Mouse (Mus musculus) liver, adult 2 months (tissue): ENCODE results near the gene Tlr9. TPM values are rescaled to one million over a fixed set of nuclear protein-coding genes. Genes with fewer than 3 reads are reported as not detected.

Experiments
- DNase-seq: peaks from one replicate; pipeline ENCODE4 v3.0.0-alpha.2; 2011; ENCODE audit warnings: low read depth, low spot score; ENCODE audit errors: extremely low read depth
- H3K27ac ChIP-seq: fragments of 200-500 bp; replicated peaks from 2 replicates; pipeline ENCODE4 v1.5.1; 2012; ENCODE audit warnings: low read depth, mild to moderate bottlenecking, control low read depth, inconsistent platforms, low read length; ENCODE audit not compliant: insufficient read depth
- H3K27me3 ChIP-seq: fragments of 200-500 bp; 2 replicates; pipeline ENCODE4 v1.6.1; 2012; ENCODE audit warnings: mild to moderate bottlenecking, moderate library complexity, low read length, inconsistent platforms; ENCODE audit not compliant: control insufficient read depth, insufficient read depth
- H3K36me3 ChIP-seq: fragments of 200-500 bp; 2 replicates; pipeline ENCODE4 v1.6.1; 2012; ENCODE audit warnings: low read length, inconsistent platforms; ENCODE audit not compliant: control insufficient read depth, insufficient read depth
- H3K4me1 ChIP-seq: fragments of 200-500 bp; 2 replicates; pipeline ENCODE4 v1.6.1; 2011; ENCODE audit warnings: low read length; ENCODE audit not compliant: control insufficient read depth, insufficient read depth
- H3K4me3 ChIP-seq: fragments of 200-500 bp; 2 replicates; pipeline ENCODE4 v1.5.1; 2011; ENCODE audit warnings: low read depth, mild to moderate bottlenecking, control low read depth, low read length, moderate library complexity; ENCODE audit not compliant: insufficient read depth
- H3K79me2 ChIP-seq: fragments of 200-500 bp; 2 replicates; pipeline ENCODE4 v1.6.1; 2012; ENCODE audit warnings: inconsistent platforms, mild to moderate bottlenecking, low read length, moderate library complexity; ENCODE audit not compliant: control insufficient read depth, insufficient read depth
- H3K9ac ChIP-seq: fragments of 200-500 bp; 2 replicates; pipeline ENCODE4 v1.6.1; 2012; ENCODE audit warnings: low read depth, mild to moderate bottlenecking, control low read depth, inconsistent platforms, low read length
- CTCF ChIP-seq: fragments of 200-500 bp; IDR thresholded peaks from 2 replicates; pipeline ENCODE4 v1.5.1; 2011; ENCODE audit warnings: low read depth, low read length, control low read depth
- POLR2A ChIP-seq: fragments of 200-500 bp; IDR thresholded peaks from 2 replicates; pipeline ENCODE4 v1.6.1; 2011; ENCODE audit warnings: low read length, control low read depth; ENCODE audit not compliant: insufficient read depth; ENCODE audit errors: extremely low read depth
- WGBS: fragments of 180-500 bp; shearing (Covaris S2); methylation state at CpG from one replicate; pipeline ENCODE4 v1.1.7; 2018; 5-methylcytosine and 5-hydroxymethylcytosine counted together
- polyA plus RNA-seq: library from polyadenylated mRNA; depleted of rRNA; stranded (reverse); fragments of >200 nt; gene quantifications from 2 replicates; pipeline ENCODE4 v1.2.3, GENCODE M21; 2012; rRNA removed
- total RNA-seq: library from RNA; depleted of rRNA; stranded (reverse); fragments of >200 nt; gene quantifications from 2 replicates; pipeline ENCODE4 v1.2.3, GENCODE M21; 2014; rRNA removed

Tlr9 gene
- 0.18 and 0.27 TPM in 2 replicates for total RNA-seq
- 0.37 and 0.61 TPM in 2 replicates for polyA plus RNA-seq

- Histone ChIP-seq H3K27ac (no peak within 1 kb of the TSS), H3K4me3 (no peak within 1 kb of the TSS), H3K9ac (no peak within 1 kb of the TSS), H3K79me2 (no peaks in the 10 kb centered on the region), H3K4me1 (no peaks in the 10 kb centered on the region), H3K36me3 (no peaks in the 10 kb centered on the region), H3K27me3 (no peaks in the 10 kb centered on the region)
- DNase-seq = no peak
- TF ChIP-seq CTCF (no peak), POLR2A (no peak)
- 58% methylated on average over 4 of the region's 4 CpGs for WGBS
Measured at GRCm38 (mm10) chr9:106222261-106222851, at the start of gene Tlr9. TSS of gene Tlr9 (plus strand) at chr9:106222598.

- H3K4me3 ChIP-seq = no peak overlapping the region
- TF ChIP-seq POLR2A (no peak), CTCF (no peak)
- 38% methylated on average over 2 of the region's 2 CpGs for WGBS
Measured at GRCm38 (mm10) chr9:106173363-106173762, 49.0 kb upstream of the Tlr9 start.

DNA sequence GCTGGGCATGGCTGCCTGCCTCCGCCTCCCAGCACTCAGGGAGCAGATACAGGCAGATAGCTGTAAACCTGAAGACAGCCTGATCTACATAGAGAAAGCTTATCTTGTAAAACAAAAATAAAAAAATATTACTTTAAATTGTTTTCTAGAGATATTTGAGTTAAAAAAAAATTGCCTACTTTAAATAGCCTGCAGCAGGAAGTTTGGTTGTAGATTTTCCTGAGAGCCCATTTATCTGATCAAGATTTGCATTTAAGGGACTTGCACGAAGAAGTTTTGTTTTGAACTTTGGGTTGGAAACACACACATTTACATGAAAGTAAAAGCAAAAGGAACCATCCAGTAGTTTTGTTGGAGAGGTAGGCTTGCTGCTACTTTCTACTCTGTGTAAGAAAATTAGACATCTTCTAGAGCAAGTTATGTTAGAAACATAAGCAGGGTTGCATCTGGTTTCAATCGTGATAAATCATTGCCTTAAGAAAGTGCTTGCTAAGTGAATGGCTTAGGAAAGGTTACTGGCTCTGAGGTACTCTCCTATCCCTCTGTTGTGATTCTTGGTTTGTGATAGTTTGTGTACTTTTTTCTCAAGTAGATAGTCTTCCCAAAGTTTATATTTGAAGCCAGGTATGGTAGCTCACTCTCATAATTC lies 46.7 kb upstream of the Tlr9 start:
- peaks cover 12% of the 10 kb centered on the region for H3K4me1 ChIP-seq
- H3K4me3 ChIP-seq = no peak overlapping the region
- H3K36me3 ChIP-seq = peaks cover 37% of the 10 kb centered on the region
- 39% methylated on average over 3 of the region's 3 CpGs for WGBS
- no peaks in the 10 kb centered on the region for H3K27me3 ChIP-seq
- no peak overlapping the region for H3K9ac ChIP-seq
- no peak for DNase-seq
- no peak overlapping the region for H3K27ac ChIP-seq
- TF ChIP-seq CTCF (no peak), POLR2A (no peak)
- H3K79me2 ChIP-seq = peaks cover 25% of the 10 kb centered on the region

More at GRCm38 (mm10) chr9:106173363-106173762, 49.0 kb upstream of the Tlr9 start:
- no peak for DNase-seq
- no peaks in the 10 kb centered on the region for H3K27me3 ChIP-seq
- peaks cover 14% of the 10 kb centered on the region for H3K4me1 ChIP-seq
- H3K36me3 ChIP-seq = peaks cover 21% of the 10 kb centered on the region
- H3K79me2 ChIP-seq = peaks cover 25% of the 10 kb centered on the region
- H3K9ac ChIP-seq = no peak overlapping the region
- H3K27ac ChIP-seq = no peak overlapping the region

- no peak overlapping the region for H3K27ac ChIP-seq
- H3K4me1 ChIP-seq = peaks cover 12% of the 10 kb centered on the region
- H3K4me3 ChIP-seq = no peak overlapping the region
- no peak overlapping the region for H3K9ac ChIP-seq
- DNase-seq = no peak
- 80% methylated on average over 5 of the region's 5 CpGs for WGBS
- TF ChIP-seq CTCF (no peak), POLR2A (no peak)
- peaks cover 48% of the 10 kb centered on the region for H3K36me3 ChIP-seq
- H3K27me3 ChIP-seq = no peaks in the 10 kb centered on the region
- peaks cover 25% of the 10 kb centered on the region for H3K79me2 ChIP-seq
Measured at GRCm38 (mm10) chr9:106176769-106177168, 45.6 kb upstream of the Tlr9 start.

GRCm38 (mm10) chr9:106177799-106178198 lies 44.6 kb upstream of the Tlr9 start:
- peaks cover 58% of the 10 kb centered on the region for H3K36me3 ChIP-seq
- DNase-seq = no peak
- 76% methylated on average over 6 of the region's 6 CpGs for WGBS

GRCm38 (mm10) chr9:106179454-106179853 lies 42.9 kb upstream of the Tlr9 start:
- Histone ChIP-seq H3K27me3 (no peaks in the 10 kb centered on the region), H3K27ac (no peak overlapping the region), H3K4me1 (peaks cover 2% of the 10 kb centered on the region), H3K9ac (no peak overlapping the region), H3K36me3 (peaks cover 73% of the 10 kb centered on the region), H3K4me3 (no peak overlapping the region), H3K79me2 (peaks cover 20% of the 10 kb centered on the region)
- DNase-seq = no peak
- TF ChIP-seq CTCF = no peak
- TF ChIP-seq POLR2A = no peak
- 85% methylated on average over 2 of the region's 2 CpGs for WGBS

More at GRCm38 (mm10) chr9:106177799-106178198, 44.6 kb upstream of the Tlr9 start:
- Histone ChIP-seq H3K4me3 (no peak overlapping the region), H3K27me3 (no peaks in the 10 kb centered on the region), H3K79me2 (peaks cover 25% of the 10 kb centered on the region), H3K4me1 (peaks cover 12% of the 10 kb centered on the region), H3K9ac (no peak overlapping the region), H3K27ac (no peak overlapping the region)
- TF ChIP-seq CTCF (no peak), POLR2A (no peak)
